In the genomic region with DNA sequence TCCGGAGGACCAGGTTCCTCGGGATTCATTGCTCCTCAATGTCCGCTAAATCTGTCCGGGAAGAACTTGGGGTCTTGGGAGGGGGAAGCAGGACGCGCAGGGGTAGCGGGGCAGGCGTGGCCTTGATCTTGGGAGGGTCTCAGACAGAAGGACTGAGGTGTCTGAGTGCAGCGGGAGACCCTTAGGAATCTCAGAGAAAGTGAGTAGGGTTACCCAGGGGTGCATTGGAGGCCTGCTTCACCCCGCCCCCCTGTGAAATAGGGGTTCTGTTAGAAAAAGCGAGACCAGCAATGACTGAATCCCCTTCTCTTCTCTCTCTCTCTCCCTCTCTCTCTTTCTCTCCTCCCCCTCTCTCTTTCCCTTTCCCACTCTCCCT, we compare ENCODE assay signal across 7 mouse cellular contexts. TPM values are rescaled to one million over a fixed set of nuclear protein-coding genes. Genes with fewer than 3 reads are reported as not detected.
DNase-seq lines count a peak whose midpoint lies in the region; ATAC-seq and TF ChIP-seq lines count a peak whose summit lies in the region.

No protein-coding gene starts in this region.

- TF ChIP-seq POLR2A in limb, embryonic 14.5 days (IDR thresholded peaks at IDR 0.05; ENCODE audit: borderline replicate concordance, extremely low read depth, insufficient read depth, insufficient read length) = no peak

- peak overlapping the region; percentile 94 for H3K4me3 ChIP-seq in megakaryocyte, embryonic 14.5 days (replicated peaks)
- H3K4me3 ChIP-seq in forebrain, embryonic 12.5 days (replicated peaks) = peak overlapping the region; percentile 53
- peak overlapping the region; percentile 56 for H3K4me3 ChIP-seq in limb, embryonic 14.5 days (replicated peaks; ENCODE audit: low read length)
- peak overlapping the region; percentile 53 for H3K4me3 ChIP-seq in stomach, embryonic 14.5 days (ENCODE audit: low read depth, low read length)

- H3K36me3 ChIP-seq in megakaryocyte, embryonic 14.5 days (replicated peaks; ENCODE audit: low read length) = no peaks in the 10 kb centered on the region
- no peaks in the 10 kb centered on the region for H3K36me3 ChIP-seq in forebrain, embryonic 12.5 days (replicated peaks)
- H3K36me3 ChIP-seq in limb, embryonic 14.5 days (ENCODE audit: control insufficient read depth, insufficient read depth, low read length) = no peaks in the 10 kb centered on the region
- H3K36me3 ChIP-seq in stomach, embryonic 14.5 days (ENCODE audit: control insufficient read depth, insufficient read depth, low read length) = no peaks in the 10 kb centered on the region

- peak overlapping the region; percentile 61 for H3K9ac ChIP-seq in forebrain, embryonic 12.5 days
- H3K9ac ChIP-seq in limb, embryonic 14.5 days (ENCODE audit: low read depth, low read length, severe bottlenecking) = peak overlapping the region; percentile 53
- H3K9ac ChIP-seq in stomach, embryonic 14.5 days (replicated peaks; ENCODE audit: low read depth, low read length) = peak overlapping the region; percentile 30; the same call in 1 of the 2 replicates

- no peak for ATAC-seq in megakaryocyte, adult 5-6 weeks (ENCODE audit: poor library complexity, severe bottlenecking)
- ATAC-seq in forebrain, embryonic 12.5 days (ENCODE audit: low FRiP score) = no peak
- peak; percentile 38; the same call in 1 of the 2 replicates for ATAC-seq in limb, embryonic 14.5 days (ENCODE audit: low FRiP score, low read depth)
- ATAC-seq in stomach, embryonic 14.5 days (ENCODE audit: insufficient number of reproducible peaks, insufficient read depth, low FRiP score, low read depth) = no peak; the same call in 1 of the 2 replicates

- H3K4me1 ChIP-seq in megakaryocyte, embryonic 14.5 days = peaks cover 25% of the 10 kb centered on the region
- peaks cover 9% of the 10 kb centered on the region for H3K4me1 ChIP-seq in forebrain, embryonic 12.5 days
- H3K4me1 ChIP-seq in limb, embryonic 14.5 days (ENCODE audit: control insufficient read depth, insufficient read depth, low read length) = peaks cover 5% of the 10 kb centered on the region; the same call in 1 of the 2 replicates
- peaks cover 10% of the 10 kb centered on the region for H3K4me1 ChIP-seq in stomach, embryonic 14.5 days (ENCODE audit: control insufficient read depth, insufficient read depth, low read length)

- peaks cover 12% of the 10 kb centered on the region for H3K9me3 ChIP-seq in megakaryocyte, embryonic 14.5 days
- no peaks in the 10 kb centered on the region for H3K9me3 ChIP-seq in forebrain, embryonic 12.5 days
- H3K9me3 ChIP-seq in limb, embryonic 14.5 days (ENCODE audit: control insufficient read depth, low read length) = no peaks in the 10 kb centered on the region
- H3K9me3 ChIP-seq in stomach, embryonic 14.5 days (ENCODE audit: control insufficient read depth, low read depth, low read length) = no peaks in the 10 kb centered on the region

- no peak overlapping the region for H3K27ac ChIP-seq in forebrain, embryonic 12.5 days
- H3K27ac ChIP-seq in limb, embryonic 14.5 days (replicated peaks; ENCODE audit: low read depth, low read length) = no peak overlapping the region
- H3K27ac ChIP-seq in stomach, embryonic 14.5 days (ENCODE audit: low read length) = no peak overlapping the region

- WGBS in forebrain, embryonic 12.5 days = 3% methylated on average over 11 of the region's 11 CpGs
- 2% methylated on average over 11 of the region's 11 CpGs for WGBS in limb, embryonic 14.5 days
- WGBS in stomach, embryonic 14.5 days = under 1% methylated on average over 11 of the region's 11 CpGs

- no peak for DNase-seq in limb, embryonic 14.5 days (ENCODE audit: low spot score)
- no peak for DNase-seq in c-Kit-positive CD71-positive TER-119-positive erythroid progenitor cells, embryonic 14.5 days (ENCODE audit: low spot score)
- DNase-seq in urinary bladder, postnatal 25 days (ENCODE audit: low spot score) = no peak

- peak overlapping the region; percentile 85 for H3K4me2 ChIP-seq in forebrain, embryonic 12.5 days
- H3K4me2 ChIP-seq in limb, embryonic 14.5 days (replicated peaks; ENCODE audit: low read depth, low read length, severe bottlenecking) = peak overlapping the region; percentile 84
- peak overlapping the region; percentile 89 for H3K4me2 ChIP-seq in stomach, embryonic 14.5 days (replicated peaks; ENCODE audit: low read depth, low read length)

- peaks cover 14% of the 10 kb centered on the region for H3K27me3 ChIP-seq in megakaryocyte, embryonic 14.5 days (replicated peaks)
- peaks cover 35% of the 10 kb centered on the region for H3K27me3 ChIP-seq in forebrain, embryonic 12.5 days
- H3K27me3 ChIP-seq in limb, embryonic 14.5 days (ENCODE audit: control insufficient read depth, insufficient read depth, low read length) = no peaks in the 10 kb centered on the region
- no peaks in the 10 kb centered on the region for H3K27me3 ChIP-seq in stomach, embryonic 14.5 days (ENCODE audit: control insufficient read depth, insufficient read depth, low read length)

RNA-seq across cellular contexts. Expression of a gene that starts 0.4 kb away (rescaled TPM):
- polyA plus RNA-seq in megakaryocyte, embryonic 14.5 days (2012; ENCODE audit: insufficient read depth, low replicate concordance) = 4.5 TPM in 1 of 2 replicates, not detected in the other
- 3.9 and 5.9 TPM in 2 replicates for total RNA-seq in megakaryocyte, adult 5-6 weeks (2015)
- 15.7 and 19.1 TPM in 2 replicates for total RNA-seq in megakaryocyte, adult 5-6 weeks (2017)
- 5.8 and 6.1 TPM in 2 replicates for polyA plus RNA-seq in forebrain, embryonic 12.5 days (2016; fragmentation: Nextera tagmentation; extraction: Ambion mirVana)
- 14.9 and 17.3 TPM in 2 replicates for polyA plus RNA-seq in limb, embryonic 14.5 days (2012; rRNA removed)
- polyA plus RNA-seq in limb, embryonic 14.5 days (2014; fragmentation: Nextera tagmentation; extraction: Ambion mirVana) = 12.9 and 14.1 TPM in 2 replicates
- 16.5 and 17.2 TPM in 2 replicates for polyA plus RNA-seq in stomach, embryonic 14.5 days (2014; fragmentation: Nextera tagmentation; extraction: Ambion mirVana)

RNA-seq across cellular contexts. Expression of a gene that starts 20.1 kb away (rescaled TPM):
- 167 and 296 TPM in 2 replicates for polyA plus RNA-seq in megakaryocyte, embryonic 14.5 days (2012; ENCODE audit: insufficient read depth, low replicate concordance)
- 11.4 and 12.9 TPM in 2 replicates for total RNA-seq in megakaryocyte, adult 5-6 weeks (2015)
- 8.2 and 13.1 TPM in 2 replicates for total RNA-seq in megakaryocyte, adult 5-6 weeks (2017)
- 28.4 and 28.9 TPM in 2 replicates for polyA plus RNA-seq in forebrain, embryonic 12.5 days (2016; fragmentation: Nextera tagmentation; extraction: Ambion mirVana)
- 43.5 and 63.1 TPM in 2 replicates for polyA plus RNA-seq in limb, embryonic 14.5 days (2012; rRNA removed)
- 38.0 and 39.2 TPM in 2 replicates for polyA plus RNA-seq in limb, embryonic 14.5 days (2014; fragmentation: Nextera tagmentation; extraction: Ambion mirVana)
- 27.3 and 27.5 TPM in 2 replicates for polyA plus RNA-seq in stomach, embryonic 14.5 days (2014; fragmentation: Nextera tagmentation; extraction: Ambion mirVana)

RNA-seq across cellular contexts. Expression of a gene that starts 35.4 kb away (rescaled TPM):
- 24.0 and 57.2 TPM in 2 replicates for polyA plus RNA-seq in megakaryocyte, embryonic 14.5 days (2012; ENCODE audit: insufficient read depth, low replicate concordance)
- 71.2 and 73.2 TPM in 2 replicates for total RNA-seq in megakaryocyte, adult 5-6 weeks (2015)
- total RNA-seq in megakaryocyte, adult 5-6 weeks (2017) = 74.8 and 86.9 TPM in 2 replicates
- 216 and 221 TPM in 2 replicates for polyA plus RNA-seq in forebrain, embryonic 12.5 days (2016; fragmentation: Nextera tagmentation; extraction: Ambion mirVana)
- 190 and 208 TPM in 2 replicates for polyA plus RNA-seq in limb, embryonic 14.5 days (2012; rRNA removed)
- polyA plus RNA-seq in limb, embryonic 14.5 days (2014; fragmentation: Nextera tagmentation; extraction: Ambion mirVana) = 326 and 337 TPM in 2 replicates
- 246 and 260 TPM in 2 replicates for polyA plus RNA-seq in stomach, embryonic 14.5 days (2014; fragmentation: Nextera tagmentation; extraction: Ambion mirVana)
